ENCODE assay signal across 27 mouse cellular contexts in the genomic region with DNA sequence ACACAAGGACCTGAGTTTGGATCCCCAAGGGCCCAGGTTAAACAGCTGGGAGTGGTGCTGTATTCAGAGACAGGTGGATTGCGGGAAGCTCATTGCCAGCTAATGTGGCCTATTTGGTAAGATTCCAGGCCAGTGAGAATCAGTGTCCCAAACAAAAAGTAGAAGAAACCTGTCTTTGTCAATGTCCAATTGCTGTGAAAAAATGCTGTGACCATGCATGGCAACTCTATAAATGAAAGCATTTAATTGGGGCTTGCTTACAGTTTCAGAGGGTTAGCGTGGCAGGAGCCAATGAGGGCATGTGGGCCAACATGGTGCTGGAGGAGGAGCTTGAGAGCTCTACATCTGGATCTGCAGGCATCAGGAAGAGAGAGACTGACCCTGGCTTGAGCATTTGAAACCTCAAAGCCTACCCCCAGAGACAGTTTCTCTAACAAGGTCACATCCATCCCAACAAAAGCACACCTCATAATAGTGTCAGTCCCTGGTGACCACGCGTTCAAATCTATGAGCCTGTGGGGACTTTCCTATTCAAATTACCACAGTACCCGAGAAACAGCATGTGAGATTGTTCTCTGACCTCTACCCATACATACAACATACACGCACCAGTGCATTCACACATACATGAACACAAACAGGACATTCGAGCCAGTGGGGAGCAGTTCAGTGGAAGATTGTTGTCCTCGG. TPM values are rescaled to one million over a fixed set of nuclear protein-coding genes. Genes with fewer than 3 reads are reported as not detected.
DNase-seq lines count a peak whose midpoint lies in the region; ATAC-seq and TF ChIP-seq lines count a peak whose summit lies in the region.
"Had no signal": no experiment of that assay in that cellular context is flagged by ENCODE, and none has a peak within 500 bp of the region (broad histone marks: within the 10 kb centered on the region; RNA-seq: fewer than 3 reads in every experiment).

No protein-coding gene starts in this region.

- dilution Hi-C loops in CH12.LX (cut with MboI; ENCODE audit: extremely low pct_ligation_motif_present, extremely low pct_unique_long_range_greater_than_20kb, low sequenced_read_pairs): no loop called here

- H3K27me3 ChIP-seq in forebrain, embryonic 14.5 days (replicated peaks; ENCODE audit: control insufficient read depth, insufficient read depth, low read length): no peaks in the 10 kb centered on the region
- no peaks in the 10 kb centered on the region for H3K27me3 ChIP-seq in forebrain, embryonic 10.5 days (ENCODE audit: poor library complexity, severe bottlenecking)
- no peaks in the 10 kb centered on the region for H3K27me3 ChIP-seq in CH12.LX (replicated peaks)
- H3K27me3 ChIP-seq: embryonic facial prominence, embryonic 13.5 days; forebrain, embryonic 13.5 days; heart, embryonic 12.5 days; heart, embryonic 15.5 days had no signal

- H3K79me2 ChIP-seq in CH12.LX (replicated peaks; ENCODE audit: control insufficient read depth, extremely low read depth, insufficient read depth, poor library complexity, severe bottlenecking): no peaks in the 10 kb centered on the region; the same call in 1 of the 2 replicates

- 70% methylated on average over 8 of the region's 8 CpGs for WGBS in forebrain, embryonic 14.5 days
- WGBS in forebrain, embryonic 10.5 days: 90% methylated on average over 8 of the region's 8 CpGs

- no peak for TF ChIP-seq CTCF in CH12.LX (conservative IDR thresholded peaks at IDR 0.05 in 1 of 2, IDR thresholded peaks at IDR 0.05 in 1 of 2; ENCODE audit: low read depth in 2 of 2, low read length in 2 of 2)
- TF ChIP-seq CTCF in brain, embryonic 14.5 days (IDR thresholded peaks at IDR 0.05; ENCODE audit: borderline replicate concordance, extremely low read depth, insufficient read depth, insufficient read length): no peak

- H3K4me1 ChIP-seq in forebrain, embryonic 14.5 days (ENCODE audit: control insufficient read depth, insufficient read depth, low read length): peaks cover 9% of the 10 kb centered on the region
- H3K4me1 ChIP-seq in forebrain, embryonic 10.5 days: no peaks in the 10 kb centered on the region; the same call in 1 of the 2 replicates
- peaks cover 14 to 27% of the 10 kb centered on the region in 2 experiments for H3K4me1 ChIP-seq in CH12.LX (ENCODE audit: control insufficient read depth in 1 of 2, insufficient read depth in 2 of 2)

- H3K4me2 ChIP-seq in forebrain, embryonic 14.5 days (ENCODE audit: low read length): no peak overlapping the region
- peak overlapping the region; percentile 87 for H3K4me2 ChIP-seq in CH12.LX (ENCODE audit: insufficient read depth, low read depth, poor library complexity, severe bottlenecking)
- H3K4me2 ChIP-seq: embryonic facial prominence, embryonic 13.5 days; forebrain, embryonic 13.5 days; heart, embryonic 12.5 days; heart, embryonic 15.5 days; hindbrain, embryonic 14.5 days had no signal

- H3K4me3 ChIP-seq in forebrain, embryonic 14.5 days (ENCODE audit: low read depth, low read length): no peak overlapping the region
- no peak overlapping the region for H3K4me3 ChIP-seq in forebrain, embryonic 10.5 days
- peak overlapping the region in 1 of 3 experiments; percentile 35 for H3K4me3 ChIP-seq in CH12.LX (replicated peaks in 1 of 3; ENCODE audit: low read depth in 2 of 3, low read length in 2 of 3, poor library complexity in 1 of 3)
- H3K4me3 ChIP-seq: embryonic facial prominence, embryonic 13.5 days; erythroblast, embryonic 14.5 days; forebrain, embryonic 13.5 days; heart, embryonic 12.5 days; heart, embryonic 15.5 days had no signal

- no peak for TF ChIP-seq RAD21 in CH12.LX (IDR thresholded peaks at IDR 0.05; ENCODE audit: low read depth, low read length)

- H3K9me3 ChIP-seq in forebrain, embryonic 14.5 days (replicated peaks; ENCODE audit: control insufficient read depth, low read length): no peaks in the 10 kb centered on the region
- 0 out of 2 replicates have a peak, but pooled peaks cover 5% of the 10 kb centered on the region for H3K9me3 ChIP-seq in forebrain, embryonic 10.5 days
- H3K9me3 ChIP-seq in CH12.LX (replicated peaks; ENCODE audit: low read length): no peaks in the 10 kb centered on the region
- H3K9me3 ChIP-seq: embryonic facial prominence, embryonic 13.5 days; forebrain, embryonic 13.5 days; G1E; heart, embryonic 12.5 days; heart, embryonic 15.5 days had no signal

- peak; percentile 53 for TF ChIP-seq EP300 in CH12.LX (IDR thresholded peaks at IDR 0.05; ENCODE audit: low read length)

- TF ChIP-seq POLR2A in CH12.LX (IDR thresholded peaks at IDR 0.05; ENCODE audit: low read depth, low read length): no peak
- no peak for TF ChIP-seq POLR2A in brain, embryonic 14.5 days (IDR thresholded peaks at IDR 0.05; ENCODE audit: borderline replicate concordance, extremely low read depth, insufficient read depth, insufficient read length, poor library complexity, severe bottlenecking)

- in situ Hi-C loops in CH12.LX (cut with MboI; ENCODE audit: low pct_ligation_motif_present, low pct_unique_long_range_greater_than_20kb, low sequenced_read_pairs): loop anchor here (5.0 kb wide), 2 partner anchors 48 to 113 kb away; no protein-coding TSS in a partner anchor

- H3K36me3 ChIP-seq in forebrain, embryonic 14.5 days (ENCODE audit: control insufficient read depth, insufficient read depth, low read length): no peaks in the 10 kb centered on the region
- no peaks in the 10 kb centered on the region for H3K36me3 ChIP-seq in forebrain, embryonic 10.5 days (replicated peaks)
- no peaks in the 10 kb centered on the region for H3K36me3 ChIP-seq in CH12.LX (replicated peaks in 1 of 2; ENCODE audit: control insufficient read depth in 1 of 2, insufficient read depth in 1 of 2, low read length in 1 of 2)
- H3K36me3 ChIP-seq: embryonic facial prominence, embryonic 13.5 days; heart, embryonic 12.5 days; heart, embryonic 15.5 days had no signal

- peak; percentile 23 for DNase-seq in forebrain, embryonic 14.5 days (ENCODE audit: low spot score)
- DNase-seq in forebrain, embryonic 10.5 days (ENCODE audit: extremely low spot score, low spot score): no peak
- peak; percentile 74 for DNase-seq in CH12.LX (ENCODE audit: extremely low read depth)
- peak; percentile 57 for DNase-seq in brain, embryonic 14.5 days (ENCODE audit: low read depth)
- DNase-seq in adrenal gland, adult 2 months: no peak
- no peak for DNase-seq in embryo, embryonic 10 days (ENCODE audit: low spot score)
- DNase-seq: adrenal gland, adult 8-10 months; adrenal gland, postnatal 25 days; cerebellum, adult 18-20 months; cerebellum, adult 9-10 months; cerebellum, postnatal 14 days; forebrain, postnatal 0 days; gastrocnemius, postnatal 25 days; heart, adult 18-20 months; heart, postnatal 10 days; heart, postnatal 4 days; kidney, adult 18-20 months had no signal

- H3K27ac ChIP-seq in forebrain, embryonic 14.5 days (ENCODE audit: low read depth, low read length): no peak overlapping the region
- H3K27ac ChIP-seq in forebrain, embryonic 10.5 days: no peak overlapping the region
- H3K27ac ChIP-seq in CH12.LX (ENCODE audit: insufficient read depth, low read depth): peak overlapping the region; percentile 49; the same call in 1 of the 2 replicates
- H3K27ac ChIP-seq: embryonic facial prominence, embryonic 13.5 days; forebrain, embryonic 13.5 days; heart, embryonic 15.5 days; hindbrain, embryonic 14.5 days; hindbrain, postnatal 0 days had no signal

- H3K9ac ChIP-seq in forebrain, embryonic 14.5 days (ENCODE audit: low read length): no peak overlapping the region
- no peak overlapping the region for H3K9ac ChIP-seq in CH12.LX (ENCODE audit: insufficient read depth, low read depth)
- H3K9ac ChIP-seq: embryonic facial prominence, embryonic 13.5 days; forebrain, embryonic 13.5 days; forebrain, postnatal 0 days; heart, embryonic 12.5 days; heart, embryonic 15.5 days; hindbrain, embryonic 14.5 days had no signal

- no peak for ATAC-seq in forebrain, embryonic 14.5 days
- ATAC-seq: CD4-positive, CD25-positive, alpha-beta regulatory T cell, adult 4 months; forebrain, embryonic 13.5 days; forebrain, postnatal 0 days; hindbrain, postnatal 0 days; inflammation-experienced regulatory T-cells, adult 6 months had no signal

TF ChIP-seq in CH12.LX, 34 proteins besides CTCF, POLR2A, EP300 and RAD21 (continues in another document):
- TF ChIP-seq USF1 (IDR thresholded peaks at IDR 0.05; ENCODE audit: low read depth, low read length) (no peak), UBTF (IDR thresholded peaks at IDR 0.05; ENCODE audit: low read depth, low read length) (no peak), ZNF384 (IDR thresholded peaks at IDR 0.05; ENCODE audit: low read depth, low read length) (no peak), JUN (IDR thresholded peaks at IDR 0.05; ENCODE audit: insufficient read depth, low read depth, low read length) (0 out of 2 replicates have a peak, but pooled peaks have one; percentile 20), MAFK (IDR thresholded peaks at IDR 0.05; ENCODE audit: insufficient replicate concordance, low read length) (no peak), CHD1 (IDR thresholded peaks at IDR 0.05; ENCODE audit: low read depth, low read length) (no peak), ELF1 (IDR thresholded peaks at IDR 0.05; ENCODE audit: low read depth, low read length) (no peak; the same call in 1 of the 2 replicates), HCFC1 (IDR thresholded peaks at IDR 0.05; ENCODE audit: low read depth, low read length) (0 out of 2 replicates have a peak, but pooled peaks have one; percentile 21), USF2 (conservative IDR thresholded peaks at IDR 0.05; ENCODE audit: low read depth, low read length) (no peak), MXI1 (IDR thresholded peaks at IDR 0.05; ENCODE audit: low read depth, low read length) (peak; percentile 54; the same call in 1 of the 2 replicates), TBP (conservative IDR thresholded peaks at IDR 0.05; ENCODE audit: low read depth, low read length) (no peak)

RNA-seq across cellular contexts. Expression of a gene that starts 24.7 kb away (rescaled TPM):
- 25.9 and 27.3 TPM in 2 replicates for polyA plus RNA-seq in forebrain, embryonic 14.5 days (2014; fragmentation: Nextera tagmentation; extraction: Ambion mirVana)
- polyA plus RNA-seq in forebrain, embryonic 10.5 days (2016; fragmentation: Nextera tagmentation; extraction: Ambion mirVana): 21.6 and 22.7 TPM in 2 replicates
- total RNA-seq in CH12.LX (2012; rRNA removed) (2.7 and 3.3 TPM in 2 replicates), CH12.LX (2014; rRNA removed) (4.1 and 4.6 TPM in 2 replicates)
- 4.4 and 5.9 TPM in 2 replicates for polyA plus RNA-seq in CH12.LX (2012; ENCODE audit: insufficient read length, low read depth)
- polyA plus RNA-seq in brain, embryonic 14.5 days (2012; rRNA removed): 6.6 and 10.9 TPM in 2 replicates
- 10 to 100 TPM; 11.7 to 12.2 TPM for total RNA-seq in adrenal gland, adult 2 months (2021)
- polyA plus RNA-seq in adrenal gland, adult 2 months (2012; rRNA removed): 0.59 and 0.68 TPM in 2 replicates
- polyA plus RNA-seq: erythroblast, embryonic 14.5 days had no signal

RNA-seq across cellular contexts. Expression of a gene that starts 24.8 kb away (rescaled TPM):
- polyA plus RNA-seq in forebrain, embryonic 14.5 days (2014; fragmentation: Nextera tagmentation; extraction: Ambion mirVana): 1,393 and 1,470 TPM in 2 replicates
- 797 and 870 TPM in 2 replicates for polyA plus RNA-seq in forebrain, embryonic 10.5 days (2016; fragmentation: Nextera tagmentation; extraction: Ambion mirVana)
- 346 and 405 TPM in 2 replicates for total RNA-seq in CH12.LX (2012; rRNA removed)
- 499 and 557 TPM in 2 replicates for total RNA-seq in CH12.LX (2014; rRNA removed)
- polyA plus RNA-seq in CH12.LX (2012; ENCODE audit: insufficient read length, low read depth): 357 and 399 TPM in 2 replicates
- 514 and 714 TPM in 2 replicates for polyA plus RNA-seq in brain, embryonic 14.5 days (2012; rRNA removed)
- 1,000 to 10,000 TPM; 1,195 to 1,389 TPM for total RNA-seq in adrenal gland, adult 2 months (2021)
- 375 and 512 TPM in 2 replicates for polyA plus RNA-seq in adrenal gland, adult 2 months (2012; rRNA removed)

Comparison
In these comparisons a context has a peak if more than half of its experiments do, and no peak if none do; other contexts are left out.
1. DNase-seq: peak in forebrain, embryonic 14.5 days (single experiment), CH12.LX (single experiment) and brain, embryonic 14.5 days (single experiment); none in forebrain, embryonic 10.5 days (single experiment), adrenal gland, adult 2 months (single experiment) and embryo, embryonic 10 days (single experiment).